8 mouse cellular contexts compared by ENCODE assay signal in genomic region chr19:56997164-56997599, GRCm38 (mm10). TPM values are rescaled to one million over a fixed set of nuclear protein-coding genes. Genes with fewer than 3 reads are reported as not detected.
A peak's percentile ranks its signal among the peaks of the same experiment; 100 is the strongest.
DNase-seq lines count a peak whose midpoint lies in the region; ATAC-seq and TF ChIP-seq lines count a peak whose summit lies in the region.

No protein-coding gene starts in this region.

- H3K36me3 ChIP-seq in ES-Bruce4 (ENCODE audit: control insufficient read depth, insufficient read depth, low read length, poor library complexity, severe bottlenecking) = no peaks in the 10 kb centered on the region
- H3K36me3 ChIP-seq in lung, postnatal 0 days (ENCODE audit: insufficient read depth, low read length) = no peaks in the 10 kb centered on the region
- no peaks in the 10 kb centered on the region for H3K36me3 ChIP-seq in stomach, embryonic 16.5 days (ENCODE audit: control insufficient read depth, insufficient read depth, low read length)

- peak; percentile 88 for ATAC-seq in lung, postnatal 0 days
- ATAC-seq in stomach, embryonic 16.5 days (ENCODE audit: insufficient read depth, low FRiP score) = peak; percentile 88
- ATAC-seq in activated CD4-positive, CD25-positive, alpha-beta regulatory T cell, adult 4 months = no peak

- TF ChIP-seq CTCF in ES-Bruce4 (IDR thresholded peaks at IDR 0.05; ENCODE audit: low read depth, low read length) = peak; percentile 14
- no peak for TF ChIP-seq CTCF in brain, embryonic 14.5 days (IDR thresholded peaks at IDR 0.05; ENCODE audit: borderline replicate concordance, extremely low read depth, insufficient read depth, insufficient read length)
- TF ChIP-seq CTCF in lung, postnatal 0 days (IDR thresholded peaks at IDR 0.05) = peak; percentile 43

- 4% methylated on average over 10 of the region's 10 CpGs for WGBS in lung, postnatal 0 days
- WGBS in stomach, embryonic 16.5 days = 3% methylated on average over 10 of the region's 10 CpGs

- TF ChIP-seq POLR2A in ES-Bruce4 (IDR thresholded peaks at IDR 0.05; ENCODE audit: insufficient read depth, low read length) = no peak
- TF ChIP-seq POLR2A in brain, embryonic 14.5 days (IDR thresholded peaks at IDR 0.05; ENCODE audit: borderline replicate concordance, extremely low read depth, insufficient read depth, insufficient read length, poor library complexity, severe bottlenecking) = no peak

- TF ChIP-seq EP300 in ES-Bruce4 (IDR thresholded peaks at IDR 0.05; ENCODE audit: insufficient read depth, low read depth, low read length) = 0 out of 2 replicates have a peak, but pooled peaks have one; percentile 16
- no peak; the same call in 1 of the 2 replicates for TF ChIP-seq EP300 in lung, postnatal 0 days (IDR thresholded peaks at IDR 0.05)

- DNase-seq in brain, embryonic 14.5 days (ENCODE audit: low read depth) = peak; percentile 75
- peak; percentile 33 for DNase-seq in heart, adult 8-10 months (ENCODE audit: low spot score)
- DNase-seq in kidney, adult 9 months = peak; percentile 76
- DNase-seq in lung, postnatal 0 days (ENCODE audit: low spot score) = peak; percentile 93
- DNase-seq in right cerebral cortex, postnatal 10 days (ENCODE audit: low spot score in 2 of 2) = no peak

- no peaks in the 10 kb centered on the region for H3K9me3 ChIP-seq in ES-Bruce4 (replicated peaks; ENCODE audit: control insufficient read depth, insufficient read depth, low read length, poor library complexity, severe bottlenecking)
- no peaks in the 10 kb centered on the region for H3K9me3 ChIP-seq in lung, postnatal 0 days (ENCODE audit: low read length)
- no peaks in the 10 kb centered on the region for H3K9me3 ChIP-seq in stomach, embryonic 16.5 days (replicated peaks; ENCODE audit: control insufficient read depth, low read length)

- no peak overlapping the region for H3K27ac ChIP-seq in ES-Bruce4 (ENCODE audit: insufficient read depth, low read length)
- H3K27ac ChIP-seq in lung, postnatal 0 days (ENCODE audit: low read length) = no peak overlapping the region; the same call in 1 of the 2 replicates
- peak overlapping the region; percentile 79 for H3K27ac ChIP-seq in stomach, embryonic 16.5 days (ENCODE audit: low read length)

- H3K9ac ChIP-seq in ES-Bruce4 (ENCODE audit: low read depth, poor library complexity, severe bottlenecking) = no peak overlapping the region
- no peak overlapping the region for H3K9ac ChIP-seq in lung, postnatal 0 days (replicated peaks; ENCODE audit: low read depth)
- 0 out of 2 replicates have a peak overlapping the region, but pooled peaks have one; percentile 12 for H3K9ac ChIP-seq in stomach, embryonic 16.5 days (ENCODE audit: low read length)

- 0 out of 2 replicates have a peak overlapping the region, but pooled peaks have one; percentile 2 for H3K4me2 ChIP-seq in lung, postnatal 0 days (replicated peaks; ENCODE audit: low read depth, low read length)
- H3K4me2 ChIP-seq in stomach, embryonic 16.5 days (ENCODE audit: low read depth, low read length) = peak overlapping the region; percentile 23

- H3K4me1 ChIP-seq in ES-Bruce4 (ENCODE audit: control insufficient read depth, insufficient read depth, low read length) = no peaks in the 10 kb centered on the region
- H3K4me1 ChIP-seq in lung, postnatal 0 days (ENCODE audit: insufficient read depth, low read depth, low read length) = peaks cover 3% of the 10 kb centered on the region; the same call in 1 of the 2 replicates
- H3K4me1 ChIP-seq in stomach, embryonic 16.5 days (ENCODE audit: control insufficient read depth, insufficient read depth, low read length) = peaks cover 19% of the 10 kb centered on the region

- H3K4me3 ChIP-seq in ES-Bruce4 (ENCODE audit: low read depth, low read length) = no peak overlapping the region; the same call in 1 of the 2 replicates
- H3K4me3 ChIP-seq in lung, postnatal 0 days (ENCODE audit: low read depth, low read length) = no peak overlapping the region
- no peak overlapping the region for H3K4me3 ChIP-seq in stomach, embryonic 16.5 days (replicated peaks; ENCODE audit: low read length)

- H3K27me3 ChIP-seq in ES-Bruce4 (ENCODE audit: control insufficient read depth, insufficient read depth, low read length, poor library complexity, severe bottlenecking) = no peaks in the 10 kb centered on the region
- H3K27me3 ChIP-seq in lung, postnatal 0 days (replicated peaks; ENCODE audit: insufficient read depth, low read length) = no peaks in the 10 kb centered on the region
- no peaks in the 10 kb centered on the region for H3K27me3 ChIP-seq in stomach, embryonic 16.5 days (ENCODE audit: control insufficient read depth, insufficient read depth, low read length)

RNA-seq across cellular contexts. Expression of gene Afap1l2, which starts 10.8 kb away (rescaled TPM):
- 13.1 and 17.3 TPM in 2 replicates for polyA plus RNA-seq in ES-Bruce4 (2011; ENCODE audit: insufficient read depth, insufficient read length, low read depth, missing spikeins)
- polyA plus RNA-seq in brain, embryonic 14.5 days (2012; rRNA removed) = 3.6 and 7.8 TPM in 2 replicates
- 1 to 10 TPM; 2.8 to 4.4 (median 3.5) TPM for total RNA-seq in heart, adult 8-10 months (2022)
- 15.5 and 18.8 TPM in 2 replicates for polyA plus RNA-seq in lung, postnatal 0 days (2015; fragmentation: Nextera tagmentation; extraction: Ambion mirVana)
- 23.1 and 23.9 TPM in 2 replicates for polyA plus RNA-seq in stomach, embryonic 16.5 days (2015; fragmentation: Nextera tagmentation; extraction: Ambion mirVana)
- not detected for polyA plus RNA-seq in activated CD4-positive, CD25-positive, alpha-beta regulatory T cell, adult 4 months (2017; shearing (Covaris generic))

Comparison
In these comparisons a context has a peak if more than half of its experiments do, and no peak if none do; other contexts are left out.
1. DNase-seq: peak in brain, embryonic 14.5 days (single experiment), heart, adult 8-10 months (single experiment), kidney, adult 9 months (single experiment) and lung, postnatal 0 days (single experiment); none in right cerebral cortex, postnatal 10 days (0 of 2).